Mouse (Mus musculus) liver, embryonic 18 days (tissue): ENCODE results near the gene Ube2u. TPM values are rescaled to one million over a fixed set of nuclear protein-coding genes. Genes with fewer than 3 reads are reported as not detected.

Experiments
- polyA plus RNA-seq: library from polyadenylated mRNA; depleted of rRNA; stranded (reverse); fragments of >200 nt; gene quantifications from 2 replicates; pipeline ENCODE4 v1.2.3, GENCODE M21; 2012; rRNA removed

Ube2u gene
- polyA plus RNA-seq, result 0.48 and 1.2 TPM in 2 replicates

GRCm38 (mm10) chr4:100478592-100479321, at the start of gene Ube2u:
Gene Ube2u (plus strand): TSS chr4:100478849.

